Mouse (Mus musculus): ENCODE results near the gene Slc25a1.

Slc25a1 gene

DNA sequence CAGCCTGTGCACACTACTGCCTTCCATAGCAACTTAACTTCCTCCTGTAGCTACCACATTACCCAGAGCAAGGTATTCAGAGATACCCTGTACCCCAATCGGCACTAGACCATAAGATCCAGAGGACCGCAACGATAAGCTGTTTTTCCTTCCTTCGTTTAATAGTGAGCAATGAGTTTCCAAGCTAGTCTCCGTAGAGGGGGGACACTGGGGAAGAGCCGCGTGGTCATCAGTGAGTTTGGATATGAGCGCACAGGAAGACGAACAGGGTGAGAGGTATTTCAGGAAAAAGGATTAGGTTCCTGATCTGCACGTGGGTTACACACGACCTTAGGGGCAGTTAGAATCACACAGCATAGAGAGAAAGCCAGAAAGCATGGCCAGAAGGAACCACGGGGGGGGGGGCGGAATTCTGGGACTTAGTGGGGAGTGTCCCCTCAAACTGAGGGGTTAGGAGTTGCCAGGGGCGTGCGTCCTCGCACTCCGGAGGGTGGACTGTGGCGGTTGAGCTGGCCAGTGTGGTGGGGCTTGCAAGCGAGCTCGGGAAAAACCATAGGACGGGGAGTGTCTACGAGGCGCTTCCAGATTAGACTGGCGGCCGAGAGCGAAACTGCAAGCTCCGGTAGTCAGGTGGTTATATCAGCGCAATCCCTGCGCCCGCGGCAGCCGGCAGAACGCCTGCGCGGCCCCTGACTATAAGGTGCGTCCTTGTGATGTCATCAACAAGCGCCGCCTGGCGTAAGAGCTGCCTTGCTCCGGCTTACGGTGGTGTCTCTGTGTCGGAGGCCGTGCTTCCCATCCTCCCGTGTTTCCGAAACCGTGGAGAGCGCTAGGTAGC, 6.5 kb downstream of the Slc25a1 start:
- DNase-seq (ENCODE audit: low read depth, low spot score): peak; percentile 89

DNA sequence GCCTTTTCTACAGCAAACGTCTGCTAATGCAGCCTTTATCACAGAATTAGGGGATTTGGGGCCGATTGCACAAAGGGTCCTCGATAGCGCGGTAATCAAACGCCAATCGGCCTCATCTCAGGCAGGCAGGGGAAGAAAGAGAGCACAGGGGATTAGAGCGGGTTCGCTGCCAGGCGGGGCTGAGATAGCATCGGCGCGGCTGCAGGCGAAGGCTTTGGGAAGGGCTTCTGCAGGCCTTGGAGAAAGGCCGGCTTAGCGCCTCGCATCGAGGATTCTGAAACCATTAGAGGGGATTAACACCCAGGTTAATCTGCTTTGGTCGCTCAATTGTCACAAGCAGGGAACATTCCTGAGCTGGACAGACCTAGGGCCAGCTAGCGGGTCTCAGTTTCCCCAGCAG, 7.4 kb downstream of the Slc25a1 start:
- no peak for DNase-seq (ENCODE audit: low read depth, low spot score)

- DNase-seq (ENCODE audit: low read depth, low spot score): no peak
Observed at GRCm38 (mm10) chr16:17914307-17915249, 13.4 kb downstream of the Slc25a1 start, which contains the start of gene Gsc2. Gsc2 (minus strand) TSS chr16:17915059.

DNA sequence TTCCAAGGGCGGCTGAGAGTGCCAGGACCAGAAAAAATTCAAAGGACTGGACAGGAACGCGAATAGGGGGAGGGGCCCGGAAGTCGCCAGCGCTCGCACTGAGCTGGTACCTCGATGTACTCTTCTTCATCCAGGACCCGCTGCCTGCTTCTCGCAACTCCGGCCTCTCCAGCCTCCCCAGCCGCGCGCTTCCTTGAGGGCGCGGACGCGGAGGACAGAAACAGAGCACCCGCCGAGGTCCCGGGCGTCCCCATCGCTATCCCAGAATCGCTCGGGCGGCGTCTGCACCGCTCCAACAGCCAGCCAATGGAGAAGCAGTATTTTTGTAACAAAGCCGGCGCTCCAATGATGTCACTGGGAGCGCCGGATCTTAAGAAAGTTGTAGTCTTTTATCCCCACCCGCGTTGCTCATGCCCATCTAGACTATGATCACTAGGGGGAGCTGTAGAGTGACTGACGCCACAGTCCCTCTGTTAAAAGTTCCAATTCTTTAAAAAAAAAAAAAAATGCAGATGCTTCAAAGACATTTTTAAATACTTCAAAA, 16.9 kb downstream of the Slc25a1 start, which contains the start of gene Ess2:
Gene Ess2, minus strand, starts transcription at position 297 of the 544 bp plus-strand sequence.
- DNase-seq (ENCODE audit: low read depth, low spot score): peak; percentile 91

DNA sequence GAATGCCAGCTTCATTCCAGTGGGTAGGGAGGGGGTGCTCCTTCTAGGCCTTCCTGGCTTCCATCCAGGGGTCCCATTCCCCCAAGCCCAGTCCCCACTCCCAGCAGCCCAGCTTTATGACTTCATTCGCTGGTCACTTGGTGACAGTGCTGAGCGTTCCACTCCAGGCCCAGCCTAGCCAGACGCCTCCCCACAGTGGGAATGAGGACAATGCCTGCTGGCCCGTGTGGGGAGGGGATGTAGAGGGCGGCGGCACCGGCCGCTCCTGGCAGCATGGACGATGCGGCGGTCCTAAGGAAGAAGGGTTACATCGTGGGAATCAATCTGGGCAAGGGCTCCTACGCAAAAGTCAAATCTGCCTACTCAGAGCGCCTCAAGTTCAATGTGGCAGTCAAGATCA, 29.6 kb downstream of the Slc25a1 start, which contains the start of the genes Dgcr2 and Tssk2:
Gene Dgcr2, minus strand, starts transcription at position 101 of the 400 bp plus-strand sequence.
Gene Tssk2, plus strand, starts transcription at position 176 of the 400 bp plus-strand sequence.
- no peak for DNase-seq (ENCODE audit: low read depth, low spot score)

GRCm38 (mm10) chr16:17896091-17896490, 31.9 kb downstream of the Slc25a1 start:
- DNase-seq (ENCODE audit: low read depth, low spot score): no peak

- no peak for DNase-seq (ENCODE audit: low read depth, low spot score)
Observed at GRCm38 (mm10) chr16:17893923-17894322, 34.1 kb downstream of the Slc25a1 start, which contains the start of gene Tssk1. Tssk1 (plus strand) TSS chr16:17894223.

DNA sequence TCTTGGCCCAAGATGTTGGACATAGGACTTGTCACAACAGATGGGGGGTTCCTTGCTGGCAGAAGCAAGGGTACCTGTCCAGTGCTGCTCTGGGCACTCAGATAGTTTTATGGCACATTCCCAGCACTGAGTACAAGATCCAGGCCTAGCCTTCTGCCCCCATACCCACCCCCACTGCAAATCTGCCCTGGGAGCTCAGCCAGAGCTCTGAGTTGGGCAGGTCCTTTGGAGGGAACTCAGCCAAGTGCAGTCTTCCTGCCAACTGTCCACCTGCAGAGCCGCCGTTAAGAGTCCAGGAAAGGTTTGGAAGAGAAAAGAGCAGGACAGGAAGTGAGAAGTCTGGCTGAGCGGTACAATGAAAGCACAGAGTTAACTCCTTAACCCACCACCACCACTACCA, 35.4 kb downstream of the Slc25a1 start:
- DNase-seq (ENCODE audit: low read depth, low spot score): no peak

DNA sequence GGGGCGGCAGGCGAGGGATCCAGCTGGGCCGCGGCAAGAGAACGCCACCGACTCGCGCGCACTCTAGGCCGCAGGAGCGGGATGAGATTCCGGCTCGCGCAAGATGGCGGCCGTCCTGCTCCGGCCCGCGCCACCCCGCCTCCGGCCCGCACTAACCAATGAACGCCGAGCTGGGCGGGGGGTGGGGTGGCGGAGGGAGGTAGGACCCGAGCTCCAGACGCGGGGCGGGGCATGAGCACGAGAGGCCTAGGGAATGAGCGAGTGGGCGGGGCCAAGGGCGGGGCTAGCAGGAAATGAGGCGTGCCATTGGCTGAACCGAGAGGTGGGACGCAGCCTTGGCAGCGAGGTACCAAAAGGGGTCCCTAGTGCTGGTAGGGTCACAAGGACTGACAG, 36.5 kb downstream of the Slc25a1 start, which contains the start of gene Gm20518:
Gene Gm20518, minus strand, starts transcription at position 105 of the 393 bp plus-strand sequence.
- peak; percentile 97 for DNase-seq (ENCODE audit: low read depth, low spot score)

DNA sequence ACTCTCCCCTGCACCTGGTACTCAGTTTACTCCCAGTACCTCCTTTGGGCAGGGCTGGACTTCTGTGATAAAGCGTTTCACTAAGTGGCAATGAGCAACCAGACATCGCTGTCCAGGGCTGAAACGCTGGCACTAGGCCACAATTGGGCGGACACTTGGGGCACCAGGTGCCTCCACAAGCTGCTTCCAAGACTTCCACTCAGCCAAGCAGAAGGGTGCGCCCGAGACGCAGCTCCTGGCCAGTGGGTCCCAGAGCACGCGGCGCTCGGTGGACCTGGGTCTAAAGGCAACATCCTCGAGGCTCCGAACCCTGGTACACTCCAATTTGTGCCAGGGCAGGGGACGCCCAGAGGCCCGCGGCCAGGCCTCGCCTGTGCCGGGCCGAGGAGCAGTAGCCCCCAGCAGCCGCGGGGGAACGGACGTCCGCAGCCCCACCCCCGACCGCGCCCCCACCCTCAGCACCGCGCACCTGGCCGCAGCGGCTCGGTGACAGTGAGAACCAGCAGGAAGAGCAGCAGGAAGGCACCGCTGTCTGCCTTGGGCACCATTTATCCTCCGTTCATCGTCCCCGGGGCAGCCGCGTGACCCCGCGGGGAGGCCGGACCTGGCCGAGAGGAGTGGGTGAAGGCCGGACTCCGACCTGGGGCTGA, 37.0 kb downstream of the Slc25a1 start:
- DNase-seq (ENCODE audit: low read depth, low spot score): peak; percentile 39

GRCm38 (mm10) chr16:17890342-17890727, 37.7 kb downstream of the Slc25a1 start:
- no peak for DNase-seq (ENCODE audit: low read depth, low spot score)

DNA sequence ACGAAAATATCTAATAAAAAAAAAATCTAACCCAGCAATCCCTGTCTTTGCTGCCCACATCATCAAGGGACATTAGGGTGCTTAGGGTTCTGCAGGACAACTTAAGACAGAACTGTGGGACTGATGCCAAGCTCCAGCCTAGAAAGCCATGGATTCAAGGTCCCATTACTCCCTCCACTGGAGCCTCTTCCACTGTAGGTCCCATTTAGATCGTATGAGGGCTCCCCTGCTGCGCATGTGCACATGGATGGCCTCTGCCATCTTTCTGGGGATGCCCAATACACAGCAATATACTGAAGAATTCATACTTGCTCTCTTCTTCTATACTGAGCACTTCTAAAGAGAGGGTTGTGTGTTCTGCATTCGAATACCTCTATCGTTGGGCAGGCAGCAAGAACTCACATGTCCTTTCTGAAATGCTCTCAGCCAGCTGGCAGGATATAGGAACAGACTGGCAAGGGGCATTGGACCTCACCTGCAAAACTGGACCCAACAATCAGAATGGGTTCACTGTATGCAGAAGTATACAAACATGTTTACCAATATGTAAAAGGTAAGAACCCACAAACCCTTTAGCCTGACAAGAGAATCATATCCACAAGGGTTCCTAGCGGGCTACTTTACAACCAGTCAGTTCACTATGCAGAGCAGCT, 38.2 kb downstream of the Slc25a1 start:
- no peak for DNase-seq (ENCODE audit: low read depth, low spot score)

- DNase-seq (ENCODE audit: low read depth, low spot score): no peak
Observed at GRCm38 (mm10) chr16:17884116-17884515, 43.9 kb downstream of the Slc25a1 start.

GRCm38 (mm10) chr16:17882196-17882595, 45.8 kb downstream of the Slc25a1 start:
- DNase-seq (ENCODE audit: low read depth, low spot score): no peak

GRCm38 (mm10) chr16:17879571-17879970, 48.4 kb downstream of the Slc25a1 start:
- no peak for DNase-seq (ENCODE audit: low read depth, low spot score)

DNA sequence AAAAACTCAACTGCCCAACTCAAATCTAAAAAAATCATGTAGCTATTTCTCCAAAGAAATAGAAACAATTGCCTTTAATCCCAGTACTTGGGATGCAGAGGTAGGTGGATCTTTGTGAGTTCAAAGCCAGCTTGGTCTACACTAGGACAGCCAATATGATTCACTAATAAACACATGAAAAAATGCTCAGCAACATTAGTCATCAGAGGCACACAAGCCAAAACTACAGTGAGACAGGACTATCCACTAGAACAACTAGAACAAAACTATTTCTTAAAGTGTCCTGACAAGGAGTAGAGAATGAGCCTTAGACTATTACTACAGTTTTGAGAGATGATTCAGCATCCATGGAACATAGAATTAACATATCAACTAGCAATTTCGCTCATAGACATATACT, 51.9 kb downstream of the Slc25a1 start:
- DNase-seq (ENCODE audit: low read depth, low spot score): no peak
